Mouse (Mus musculus): ENCODE data around the gene Grip1. TPM values are rescaled to one million over a fixed set of nuclear protein-coding genes. Genes with fewer than 3 reads are reported as not detected.
A peak's percentile ranks its signal among the peaks of the same experiment; 100 is the strongest.

Grip1 gene
- total RNA-seq, 2 experiments from 2014 or later = 1.0 to 1.4 TPM

- no peak for DNase-seq
- intact Hi-C loops (cut with DNase I) = no loop called here
Measured at GRCm38 (mm10) chr10:119550630-119551029, 97.0 kb downstream of the Grip1 start.

- DNase-seq = no peak
- intact Hi-C loops (cut with DNase I) = no loop called here
Measured at GRCm38 (mm10) chr10:119556346-119556745, 102.7 kb downstream of the Grip1 start.

- intact Hi-C loops (cut with DNase I) = no loop called here
- DNase-seq = no peak
Measured at GRCm38 (mm10) chr10:119558432-119558831, 104.8 kb downstream of the Grip1 start.

- intact Hi-C loops (cut with DNase I) = no loop called here
- DNase-seq = no peak
Measured at GRCm38 (mm10) chr10:119564862-119565261, 111.2 kb downstream of the Grip1 start.

- intact Hi-C loops (cut with DNase I) = no loop called here
- no peak for DNase-seq
Measured at GRCm38 (mm10) chr10:119573134-119573533, 119.5 kb downstream of the Grip1 start.

- intact Hi-C loops (cut with DNase I) = no loop called here
- no peak for DNase-seq
Measured at GRCm38 (mm10) chr10:119575780-119576179, 122.2 kb downstream of the Grip1 start.

DNA sequence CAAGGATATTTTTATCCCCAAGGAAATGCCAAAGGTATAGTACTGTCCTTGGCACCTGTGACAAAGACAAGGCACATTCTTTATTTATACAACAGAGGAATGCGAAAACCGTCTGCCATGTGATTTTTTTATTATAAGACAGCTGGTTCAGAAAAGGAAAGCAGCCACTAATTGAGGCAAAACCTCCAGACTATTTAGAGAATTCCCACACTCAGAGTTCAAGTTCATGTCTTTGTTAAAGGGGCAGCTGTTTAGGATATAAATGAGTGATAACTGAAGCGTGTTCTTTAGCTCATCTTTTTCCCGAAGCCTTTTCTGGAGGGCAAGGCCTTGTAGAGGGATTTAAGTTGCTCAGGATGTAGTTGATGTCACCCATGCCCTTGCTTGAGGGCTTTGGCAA lies 126.4 kb downstream of the Grip1 start:
- intact Hi-C loops (cut with DNase I) = no loop called here
- DNase-seq = no peak

GRCm38 (mm10) chr10:119584666-119585065 lies 131.0 kb downstream of the Grip1 start:
- DNase-seq = no peak
- intact Hi-C loops (cut with DNase I) = no loop called here

DNA sequence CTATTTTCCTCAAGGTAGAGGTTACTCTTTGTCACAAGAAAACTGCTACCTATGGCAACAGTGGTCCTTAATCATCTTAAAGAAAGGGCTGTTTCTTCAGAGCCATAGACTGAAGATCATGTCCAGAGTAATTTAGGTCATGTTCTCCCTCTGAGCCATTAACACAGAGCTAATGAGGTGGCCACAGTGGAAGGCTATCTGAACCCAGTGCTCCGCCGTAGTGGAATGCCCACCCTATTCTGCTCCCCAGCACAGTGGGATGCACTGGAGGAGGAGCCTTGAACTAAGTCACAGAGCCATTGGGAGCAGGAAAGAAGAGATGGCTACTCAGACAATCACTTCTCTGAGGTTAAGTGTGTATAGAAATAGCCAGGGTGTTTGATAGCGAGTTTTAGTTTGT lies 133.3 kb downstream of the Grip1 start:
- intact Hi-C loops (cut with DNase I) = no loop called here
- no peak for DNase-seq

DNA sequence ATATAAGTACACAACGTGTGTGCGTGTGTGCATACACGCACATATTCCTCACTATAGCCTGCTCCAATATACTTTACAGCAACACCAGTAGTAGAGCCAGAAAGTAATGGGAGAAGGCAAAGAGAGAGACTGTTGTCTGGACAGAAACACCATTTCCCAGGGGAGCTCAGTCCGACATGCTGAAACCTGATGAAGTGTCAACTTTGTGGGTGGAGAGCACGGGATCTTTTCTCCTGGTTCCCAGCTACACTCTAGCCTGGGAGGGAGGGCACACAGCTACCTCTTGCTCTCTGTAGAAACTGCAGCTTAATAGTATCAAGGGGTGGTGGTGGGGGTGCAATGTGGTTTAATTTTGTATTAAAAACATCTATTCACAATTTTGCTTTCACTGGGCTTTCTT lies 143.2 kb downstream of the Grip1 start:
- DNase-seq = no peak
- intact Hi-C loops (cut with DNase I) = no loop called here

DNA sequence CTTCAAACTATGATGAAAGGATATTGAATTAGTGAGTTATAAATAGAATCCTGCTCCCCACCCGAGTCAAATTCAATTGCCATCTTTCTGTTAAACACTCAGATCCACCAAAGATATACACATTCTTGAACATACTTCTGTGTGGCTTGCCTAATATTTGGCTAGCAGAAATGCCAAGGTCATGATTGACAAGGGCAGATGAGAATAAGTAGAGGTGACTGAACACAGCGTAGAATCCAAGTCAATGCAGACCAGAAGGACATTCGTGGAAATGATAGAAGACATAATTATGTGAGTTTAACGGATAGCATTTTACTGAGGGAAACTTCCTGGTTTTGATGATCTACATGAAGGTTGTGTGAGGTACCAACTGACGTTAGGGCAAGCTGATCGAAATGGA lies 153.9 kb downstream of the Grip1 start:
- intact Hi-C loops (cut with DNase I) = no loop called here

DNA sequence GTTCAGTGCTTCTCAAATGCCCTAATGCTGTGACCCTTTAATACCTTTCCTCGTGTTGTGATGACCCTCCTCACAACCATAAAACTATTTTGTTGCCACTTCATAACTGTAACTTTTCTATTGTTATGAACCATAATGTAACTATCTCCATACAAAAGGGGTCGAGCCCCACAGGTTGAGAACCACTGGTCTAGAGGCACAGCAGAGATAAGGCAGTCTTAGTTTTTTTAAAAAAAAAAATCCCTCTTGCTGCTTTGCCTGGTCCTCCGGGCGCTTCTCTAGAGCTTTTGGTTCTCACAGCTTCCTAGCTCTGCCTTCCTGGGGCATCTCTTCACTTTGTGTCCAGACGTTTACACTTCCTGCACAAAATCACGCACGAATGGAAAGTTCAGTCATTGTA lies 155.4 kb downstream of the Grip1 start:
- intact Hi-C loops (cut with DNase I) = no loop called here

More for the DNA sequence above, 153.9 kb downstream of the Grip1 start:
- DNase-seq = no peak

GRCm38 (mm10) chr10:119610279-119610895 lies 156.8 kb downstream of the Grip1 start:
- DNase-seq = peak; percentile 18 to 56
- intact Hi-C loops (cut with DNase I) = no loop called here

More for the DNA sequence above, 155.4 kb downstream of the Grip1 start:
- no peak for DNase-seq

- DNase-seq = no peak
- intact Hi-C loops (cut with DNase I) = no loop called here
Measured at GRCm38 (mm10) chr10:119612034-119612433, 158.4 kb downstream of the Grip1 start.

GRCm38 (mm10) chr10:119614726-119615125 lies 161.1 kb downstream of the Grip1 start:
- peak; percentile 10 to 34 for DNase-seq
- intact Hi-C loops (cut with DNase I) = no loop called here

- peak; percentile 93 to 94 for DNase-seq
- intact Hi-C loops (cut with DNase I) = no loop called here
Measured at GRCm38 (mm10) chr10:119615240-119615885, 161.7 kb downstream of the Grip1 start.

DNA sequence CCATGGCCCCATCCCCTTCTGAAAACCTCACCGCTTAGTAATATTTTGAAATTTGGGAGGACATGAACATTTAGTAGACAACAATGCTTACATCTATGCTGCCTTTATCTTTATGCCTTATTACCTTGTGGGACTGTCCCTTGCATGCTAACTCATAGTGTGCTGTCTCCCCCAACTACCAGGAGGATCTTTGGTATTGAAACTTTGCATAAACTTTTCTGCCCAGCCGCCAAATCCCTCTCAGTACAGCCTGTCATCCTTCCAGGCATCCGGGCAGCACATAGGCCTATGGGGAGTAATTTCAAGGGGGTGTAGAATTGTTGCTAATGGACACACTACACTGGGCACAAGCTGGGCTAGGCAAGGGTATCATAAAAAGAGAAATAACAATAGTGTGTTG lies 162.4 kb downstream of the Grip1 start:
- intact Hi-C loops (cut with DNase I) = no loop called here
- DNase-seq = no peak

GRCm38 (mm10) chr10:119628656-119629055 lies 175.0 kb downstream of the Grip1 start:
- intact Hi-C loops (cut with DNase I) = no loop called here
- DNase-seq = no peak

DNA sequence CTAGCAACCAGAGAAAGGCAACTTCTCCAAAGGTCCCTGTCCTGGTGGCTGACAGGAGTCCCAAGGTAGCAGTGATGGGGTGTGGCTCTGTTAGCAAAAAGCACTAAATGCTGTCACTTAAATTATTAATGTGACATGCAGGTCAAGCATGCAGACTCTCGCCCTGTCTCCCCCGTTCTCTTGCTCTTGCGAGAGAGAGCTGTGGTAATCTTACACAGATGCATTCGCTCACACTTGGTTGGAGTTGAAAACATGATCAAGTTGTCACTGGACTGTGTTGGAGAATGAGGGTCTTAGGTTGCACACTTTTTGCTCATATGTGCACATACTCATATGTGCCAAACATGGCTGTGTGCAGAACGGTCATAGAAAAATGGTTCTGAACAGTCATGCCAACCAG lies 176.8 kb downstream of the Grip1 start:
- intact Hi-C loops (cut with DNase I) = no loop called here

GRCm38 (mm10) chr10:119631966-119632365 lies 178.3 kb downstream of the Grip1 start:
- no peak for DNase-seq
- intact Hi-C loops (cut with DNase I) = no loop called here

More for the DNA sequence above, 176.8 kb downstream of the Grip1 start:
- no peak for DNase-seq

- intact Hi-C loops (cut with DNase I) = no loop called here
- peak in 1 of 2 experiments; percentile 1 for DNase-seq
Measured at GRCm38 (mm10) chr10:119634544-119634943, 180.9 kb downstream of the Grip1 start.

DNA sequence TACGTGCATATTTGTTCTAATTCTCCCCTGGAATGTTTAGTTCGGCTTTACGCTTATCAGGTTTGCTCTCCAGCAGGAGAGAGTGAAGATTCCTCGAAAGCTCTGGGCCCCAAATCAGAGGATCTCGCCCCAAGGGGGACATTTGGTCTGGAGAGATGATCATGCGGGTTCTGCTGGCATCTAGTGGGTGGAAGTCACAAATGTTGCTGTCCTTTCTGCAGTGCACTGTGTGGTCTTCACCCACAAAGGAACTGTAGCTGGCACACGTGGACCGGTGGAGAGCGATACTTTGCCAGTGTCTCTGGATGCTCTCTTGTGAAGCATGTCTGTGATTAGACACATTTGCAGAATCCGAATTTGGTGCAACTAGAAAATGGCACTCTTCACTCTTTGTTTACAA lies 186.9 kb downstream of the Grip1 start:
- peak in 1 of 2 experiments; percentile 7 for DNase-seq
- intact Hi-C loops (cut with DNase I) = loop anchor here (10.0 kb wide), 1 partner anchor 164 kb away; no protein-coding TSS in a partner anchor

Measured in heart, postnatal 10 days (tissue).